Mouse (Mus musculus) thymus, postnatal 10 days (tissue): Measurements from ENCODE around the gene Saa3.
"Not testable (repeated sequence)": the region's sequence is repeated elsewhere in the genome, so short reads cannot be mapped to it uniquely, and the experiment has no call there.

Experiments
- DNase-seq, 2 experiments: peaks; one replicate each; pipeline ENCODE4 v3.0.0; 2021; ENCODE audit warnings: low spot score in 2 of 2

Gene Saa3

GRCm38 (mm10) chr7:46715600-46715999 is at the start of gene Saa3:
Gene Saa3, minus strand, starts transcription at chr7:46715700.
- no peak for DNase-seq

DNA sequence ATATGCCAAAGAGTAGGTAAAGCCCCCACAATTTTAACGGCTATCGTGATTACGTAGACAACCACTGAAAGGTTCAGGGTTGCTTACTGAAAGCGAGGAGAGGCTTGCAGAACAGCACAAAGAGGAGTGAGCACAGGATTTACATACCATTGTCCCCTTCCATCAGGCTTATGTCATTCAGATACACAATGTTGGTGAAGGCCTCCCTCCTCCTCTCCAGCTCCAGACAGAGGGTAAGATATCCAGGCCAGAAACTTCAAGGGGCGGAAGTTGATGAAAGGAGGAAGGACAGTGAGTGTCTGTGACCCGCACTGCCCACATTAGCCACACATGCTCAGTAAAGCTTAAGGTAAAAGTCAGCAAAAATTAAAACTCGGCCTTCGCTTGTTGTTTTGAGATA is 49.2 kb upstream of the Saa3 start:
- no peak for DNase-seq

GRCm38 (mm10) chr7:46762601-46763000 is 47.1 kb upstream of the Saa3 start:
- DNase-seq: no peak

GRCm38 (mm10) chr7:46761049-46761795 is 45.7 kb upstream of the Saa3 start:
- no peak for DNase-seq

GRCm38 (mm10) chr7:46751490-46751889 is 36.0 kb upstream of the Saa3 start, which contains the start of gene Saa2:
Gene Saa2, plus strand, starts transcription at chr7:46751790.
- no peak for DNase-seq

DNA sequence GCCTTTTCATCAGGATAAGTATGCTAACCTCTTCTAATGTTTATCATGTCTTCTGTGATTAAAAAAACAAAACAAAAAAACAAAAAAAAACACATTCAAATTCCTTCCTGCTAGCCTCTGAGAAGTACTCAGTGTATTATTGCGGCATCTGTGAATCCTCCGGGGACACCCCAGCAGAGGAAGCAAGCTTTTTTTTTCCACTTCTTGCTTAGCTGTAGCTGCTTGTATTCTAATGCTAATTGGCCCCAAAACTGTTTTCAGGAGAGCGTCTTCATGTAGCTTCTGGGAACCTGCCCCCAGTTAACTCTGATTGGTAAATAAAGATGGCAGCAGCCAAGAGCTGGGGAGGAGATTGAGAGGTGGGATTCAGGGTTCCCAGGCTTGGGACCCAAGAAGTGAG is 33.0 kb upstream of the Saa3 start:
- DNase-seq: no peak

DNA sequence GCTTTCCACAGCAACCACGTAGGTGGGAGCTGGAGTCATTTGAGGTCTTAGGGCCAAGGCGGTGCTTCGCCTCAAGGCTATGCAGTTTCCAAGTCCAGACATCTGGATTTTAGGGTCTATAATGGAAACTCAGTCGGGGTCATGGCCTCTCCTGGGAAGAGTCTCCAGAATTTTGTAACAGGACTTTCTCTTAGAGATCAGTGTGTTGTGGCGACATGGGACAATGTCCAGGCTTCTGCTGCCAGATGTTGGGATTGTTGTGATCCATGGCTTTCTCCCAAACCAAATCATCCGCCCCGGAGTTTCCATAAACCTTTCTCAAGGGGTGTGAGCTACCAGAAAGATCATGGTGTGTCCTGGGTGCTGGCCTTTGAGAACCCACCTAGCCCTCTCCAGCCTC is 30.9 kb upstream of the Saa3 start:
- no peak for DNase-seq

DNA sequence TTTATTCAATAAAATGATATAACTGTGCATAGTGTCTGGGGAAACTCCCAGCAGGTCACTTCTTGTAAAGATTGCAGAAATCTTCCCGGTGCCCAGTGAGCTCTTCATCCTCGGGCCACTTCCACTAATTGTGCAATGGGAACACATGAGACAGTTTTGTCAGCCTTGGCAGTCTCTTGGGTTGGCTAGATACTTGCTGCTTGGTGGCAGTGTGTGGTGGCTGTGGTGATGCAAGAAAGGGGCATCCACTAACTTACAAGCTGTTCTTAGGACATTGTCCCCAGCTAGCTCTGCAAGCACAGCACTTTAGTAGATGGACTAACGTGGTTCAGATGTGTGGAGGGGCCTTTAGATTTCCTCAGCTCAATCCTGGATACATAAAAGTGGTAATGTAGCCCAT is 30.3 kb upstream of the Saa3 start:
- no peak for DNase-seq

DNA sequence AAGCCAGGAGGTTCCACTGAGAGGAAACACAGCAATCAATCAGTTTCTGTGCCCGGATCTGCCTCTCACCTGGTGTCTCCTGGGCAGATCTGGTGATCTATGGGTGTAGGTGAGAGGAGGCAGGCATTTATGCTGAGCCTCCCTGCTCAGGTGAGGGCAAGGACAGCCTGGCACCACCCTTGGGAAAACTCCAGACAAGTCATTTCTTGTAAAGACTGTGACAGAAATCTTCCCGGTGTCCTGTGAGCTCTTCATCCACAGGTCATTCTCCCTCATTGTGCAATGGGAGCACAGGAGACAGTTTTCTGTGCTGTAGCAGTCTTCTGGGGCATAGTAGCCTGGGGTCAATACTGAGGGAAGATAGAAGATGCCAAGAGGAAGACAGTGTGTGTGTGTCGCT is 27.4 kb upstream of the Saa3 start, which contains the start of gene Saa1:
Saa1 (minus strand) TSS at position 101 of the 400 bp plus-strand sequence.
- DNase-seq: not testable (repeated sequence)

- not testable (repeated sequence) for DNase-seq
Measured at GRCm38 (mm10) chr7:46740041-46740440, 24.5 kb upstream of the Saa3 start.

DNA sequence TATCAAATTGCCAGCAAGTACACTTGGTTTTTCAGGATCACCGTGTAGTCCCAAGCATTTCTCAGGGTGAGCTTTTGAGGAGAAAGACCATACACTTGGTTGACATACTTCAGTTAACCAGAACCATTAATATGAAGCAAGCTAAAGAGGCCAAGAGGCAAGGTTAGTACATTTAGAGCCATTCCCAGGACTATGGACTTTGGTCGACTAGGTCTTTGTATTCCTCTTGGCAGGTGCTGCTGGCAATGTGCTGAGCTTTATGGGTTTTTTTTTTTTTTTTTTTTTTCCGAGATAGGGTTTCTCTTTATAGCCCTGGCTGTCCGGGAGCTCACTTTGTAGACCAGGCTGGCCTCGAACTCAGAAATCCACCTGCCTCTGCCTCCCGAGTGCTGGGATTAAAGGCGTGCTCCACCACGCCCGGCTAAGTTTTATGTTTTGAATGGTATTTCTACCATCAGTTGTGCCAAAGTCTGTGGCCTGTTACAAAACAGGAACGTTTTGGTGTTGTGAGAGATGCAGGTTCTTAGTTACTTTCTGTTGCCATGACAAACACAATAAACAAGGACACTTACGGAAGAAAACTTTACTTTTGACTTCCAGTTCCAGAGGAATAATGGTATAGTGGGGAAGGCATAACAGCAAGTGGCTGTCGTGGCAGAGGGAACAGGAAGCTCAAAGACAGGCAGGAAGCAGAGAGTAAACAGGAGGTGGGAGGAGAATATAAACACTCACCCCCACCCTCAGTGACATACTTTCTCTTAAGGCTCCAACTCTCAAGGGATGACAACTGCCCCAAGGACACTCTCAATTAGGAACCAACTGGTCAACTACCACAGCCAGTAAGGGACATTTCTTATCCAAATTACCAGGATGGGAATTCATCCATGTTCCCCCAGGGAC is 23.3 kb upstream of the Saa3 start:
- no peak for DNase-seq

DNA sequence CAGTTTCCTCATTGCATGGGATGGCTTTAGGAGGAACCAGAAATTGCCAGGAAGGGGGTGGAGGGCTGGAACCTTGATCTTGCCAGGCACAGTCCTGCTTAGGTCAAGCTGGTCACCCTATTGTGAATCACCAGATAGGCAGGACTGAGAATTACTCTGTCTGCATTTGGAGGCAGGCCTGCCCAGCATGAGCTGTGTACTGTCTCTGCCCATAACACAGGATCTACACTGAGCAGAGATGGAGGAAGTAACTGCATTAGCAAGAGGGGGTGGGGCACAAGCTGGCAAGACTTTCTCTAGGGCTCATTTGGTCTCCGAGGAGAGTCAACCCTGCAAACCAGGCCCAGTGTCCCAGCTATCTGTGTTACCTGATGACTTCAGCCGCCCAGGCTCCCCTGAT is 19.5 kb upstream of the Saa3 start:
- DNase-seq: no peak

- no peak for DNase-seq
Measured at GRCm38 (mm10) chr7:46732458-46732857, 17.0 kb upstream of the Saa3 start, which contains the start of gene Saa4. Gene Saa4, minus strand, starts transcription at chr7:46732603.

DNA sequence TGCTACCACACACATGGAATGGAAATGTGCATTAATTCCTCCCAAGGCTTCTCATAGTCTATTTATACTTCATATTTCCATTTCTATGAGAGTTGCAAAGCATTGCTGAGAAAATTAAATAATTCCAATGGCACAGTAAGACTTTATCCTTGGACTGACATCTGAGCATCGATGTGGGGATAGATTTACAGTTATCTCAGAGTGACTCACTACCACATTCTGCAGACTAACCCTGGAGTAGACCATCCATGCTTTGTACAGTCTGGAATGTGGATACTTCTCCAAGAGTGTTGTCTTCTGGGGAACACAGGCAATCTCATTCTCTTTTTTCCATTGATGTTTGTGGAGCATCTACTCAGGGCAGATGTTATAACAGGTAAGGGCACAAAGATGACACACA is 12.1 kb upstream of the Saa3 start:
- DNase-seq: no peak

DNA sequence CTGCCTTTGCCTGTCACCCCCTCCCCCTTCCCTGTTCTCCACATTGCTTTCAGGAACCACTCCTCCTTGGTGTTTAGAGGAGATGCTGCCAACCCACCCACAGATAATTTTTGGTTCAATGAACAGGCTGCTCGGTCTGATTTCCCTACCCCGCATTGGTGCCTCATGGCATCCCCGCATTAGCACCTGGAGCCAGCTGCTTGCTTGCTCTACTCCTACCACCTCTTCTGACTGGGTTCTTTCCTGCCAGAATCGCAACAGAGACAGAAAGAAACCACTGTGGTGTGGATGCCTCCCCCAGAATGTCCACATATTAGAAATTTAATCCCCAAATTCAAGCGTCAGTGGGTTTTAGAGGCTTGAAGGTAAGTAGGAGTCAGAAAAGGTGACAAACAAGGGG is 8.9 kb upstream of the Saa3 start:
- DNase-seq: no peak

- no peak for DNase-seq
Measured at GRCm38 (mm10) chr7:46723849-46724248, 8.3 kb upstream of the Saa3 start.

DNA sequence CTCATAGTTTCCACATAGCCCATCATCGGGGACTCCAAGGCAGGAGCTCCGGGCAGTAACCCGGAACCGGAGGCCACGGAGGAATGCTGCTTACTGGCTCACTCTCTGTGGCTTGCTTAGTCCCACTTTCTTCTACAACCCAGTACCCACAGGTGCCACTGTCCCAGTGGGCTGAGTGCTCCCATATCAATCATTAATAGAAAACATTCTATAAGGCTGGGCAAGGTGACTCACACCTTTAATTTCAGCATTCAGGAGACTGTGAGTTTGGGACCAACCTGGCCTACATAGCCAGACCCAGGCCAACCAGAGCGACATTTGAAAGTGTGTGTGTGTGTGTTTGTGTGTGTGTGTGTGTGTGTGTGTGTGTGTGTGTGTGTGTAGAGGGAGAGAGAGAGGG is 7.9 kb upstream of the Saa3 start:
- DNase-seq: no peak

GRCm38 (mm10) chr7:46720460-46720859 is 5.0 kb upstream of the Saa3 start:
- DNase-seq: no peak

DNA sequence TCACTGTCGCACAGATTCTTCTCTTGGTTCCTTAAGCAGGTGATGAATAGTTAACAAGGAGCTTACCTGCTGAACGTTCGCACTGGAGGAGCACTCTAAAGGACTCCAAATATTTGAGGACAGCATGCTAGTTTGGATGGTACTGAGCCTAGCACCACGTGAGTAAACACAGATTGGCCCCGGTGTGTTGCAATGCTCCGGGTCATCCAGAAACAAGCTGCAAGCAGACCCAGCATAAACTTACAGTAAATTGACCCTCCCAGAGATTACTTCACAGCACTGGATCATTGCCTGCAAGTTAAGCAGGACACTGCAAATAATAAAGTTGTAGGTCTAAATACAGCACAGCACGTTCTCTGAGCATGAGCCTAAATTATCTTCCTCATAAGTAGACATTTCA is 4.0 kb upstream of the Saa3 start:
- DNase-seq: no peak

- no peak for DNase-seq
Measured at GRCm38 (mm10) chr7:46718591-46719270, 3.2 kb upstream of the Saa3 start.

DNA sequence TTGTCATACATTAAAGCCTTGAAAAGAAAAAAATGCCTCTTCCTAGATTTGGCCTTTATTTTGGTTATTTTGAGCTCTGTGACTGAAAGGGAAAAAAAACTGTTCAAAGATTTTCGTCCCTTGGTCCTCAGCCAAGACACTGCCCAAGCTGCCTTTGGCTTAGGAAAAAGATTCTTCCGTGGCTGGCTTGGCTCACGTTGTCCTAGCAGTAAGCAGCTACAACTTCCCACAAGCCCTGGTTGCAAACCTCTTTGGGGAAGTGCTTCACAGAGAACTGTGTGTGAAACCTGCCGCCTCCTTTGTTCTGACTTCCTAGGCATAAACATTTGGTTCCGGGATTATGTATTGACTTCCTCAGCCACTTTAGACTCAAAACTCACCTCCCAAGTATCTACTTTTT is 1.4 kb upstream of the Saa3 start:
- DNase-seq: no peak

DNA sequence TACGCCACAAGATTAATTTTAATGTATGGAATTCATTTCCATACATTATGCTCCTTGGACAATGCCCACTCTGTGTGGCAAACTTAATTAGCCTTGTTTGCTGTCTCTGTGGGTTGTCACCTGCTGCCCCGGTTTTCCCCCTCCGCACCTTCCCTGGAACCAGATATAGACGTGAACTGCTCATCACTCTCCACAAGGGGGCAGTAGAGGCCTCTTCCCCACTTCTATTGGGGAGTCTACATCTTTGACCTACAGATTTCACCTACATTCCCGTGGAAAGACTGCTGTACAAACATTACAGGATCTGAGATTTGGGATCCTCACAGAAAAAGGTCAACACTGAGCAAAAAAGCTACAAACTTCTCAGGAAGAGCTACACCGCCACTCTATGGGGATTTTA is 982 bp downstream of the Saa3 start:
- peak; percentile 28 to 81 for DNase-seq
